Mouse (Mus musculus): ENCODE measurements around the gene 5830473C10Rik.
"Not testable (repeated sequence)": the region's sequence is repeated elsewhere in the genome, so short reads cannot be mapped to it uniquely, and the experiment has no call there.

The 5830473C10Rik gene

GRCm38 (mm10) chr5:90596155-90596554 is 35.2 kb downstream of the 5830473C10Rik start:
- DNase-seq: no peak

DNA sequence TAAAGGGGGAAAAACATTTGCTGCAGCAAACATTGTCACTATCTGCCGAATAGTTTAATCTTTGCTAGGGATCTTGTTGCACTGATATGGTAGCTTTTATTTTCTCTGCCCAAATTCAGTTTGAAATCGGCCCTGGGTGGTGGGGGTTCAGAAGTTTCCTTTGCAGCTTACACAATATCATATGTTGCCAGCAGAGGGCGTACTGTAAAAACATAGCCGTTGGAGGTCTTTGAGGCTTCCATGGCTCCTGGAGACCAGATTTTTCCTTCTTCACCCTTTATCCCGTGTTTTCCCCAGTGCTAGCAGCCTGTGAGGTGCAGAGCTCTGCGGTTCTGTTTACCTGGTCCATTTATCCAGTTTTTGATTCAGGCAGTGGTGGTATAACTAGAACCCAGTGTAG is 40.6 kb downstream of the 5830473C10Rik start:
- DNase-seq: no peak

- no peak for DNase-seq
Measured at GRCm38 (mm10) chr5:90603407-90603923, 42.6 kb downstream of the 5830473C10Rik start.

GRCm38 (mm10) chr5:90608906-90609305 is 48.0 kb downstream of the 5830473C10Rik start:
- DNase-seq: no peak

GRCm38 (mm10) chr5:90611388-90611787 is 50.5 kb downstream of the 5830473C10Rik start:
- no peak for DNase-seq

- no peak for DNase-seq
Measured at GRCm38 (mm10) chr5:90611996-90612611, 51.2 kb downstream of the 5830473C10Rik start.

DNA sequence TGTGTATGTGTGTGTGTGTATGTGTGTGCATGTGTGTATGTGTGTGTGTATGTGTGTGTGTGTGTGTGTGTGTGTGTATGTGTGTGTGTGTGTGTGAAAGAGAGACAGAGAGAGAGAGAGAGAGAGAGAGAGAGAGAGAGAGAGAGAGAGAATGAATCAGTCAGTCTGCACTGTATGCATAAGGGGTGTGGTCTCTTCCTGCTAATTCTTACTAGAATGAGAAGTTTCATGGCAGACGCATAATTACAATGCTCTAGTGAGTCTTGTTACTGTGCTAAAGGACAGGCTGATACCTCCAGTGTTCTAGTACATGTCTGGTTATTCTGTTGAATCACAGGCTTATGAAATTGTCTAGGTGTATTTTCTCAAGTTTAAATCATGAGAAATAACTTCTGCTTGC is 51.8 kb downstream of the 5830473C10Rik start:
- DNase-seq: not testable (repeated sequence)

DNA sequence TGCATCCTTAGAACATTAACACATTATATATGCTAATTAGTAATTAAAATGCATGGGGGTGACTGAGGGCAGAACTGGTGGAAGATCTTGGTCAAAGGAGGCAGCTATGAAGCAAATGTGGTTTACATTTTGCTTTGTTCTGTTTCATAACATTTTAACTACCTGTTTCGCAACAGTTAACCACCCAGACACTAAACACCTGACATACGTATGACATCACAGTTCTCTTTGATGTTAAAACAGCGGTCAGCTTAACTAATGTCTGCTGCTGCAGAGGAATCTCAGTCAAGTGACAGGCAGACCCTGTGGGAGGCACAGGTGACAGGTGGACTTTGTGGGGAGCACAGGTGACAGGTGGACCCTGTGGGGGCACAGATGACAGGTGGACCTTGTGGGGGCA is 57.0 kb downstream of the 5830473C10Rik start:
- no peak for DNase-seq

DNA sequence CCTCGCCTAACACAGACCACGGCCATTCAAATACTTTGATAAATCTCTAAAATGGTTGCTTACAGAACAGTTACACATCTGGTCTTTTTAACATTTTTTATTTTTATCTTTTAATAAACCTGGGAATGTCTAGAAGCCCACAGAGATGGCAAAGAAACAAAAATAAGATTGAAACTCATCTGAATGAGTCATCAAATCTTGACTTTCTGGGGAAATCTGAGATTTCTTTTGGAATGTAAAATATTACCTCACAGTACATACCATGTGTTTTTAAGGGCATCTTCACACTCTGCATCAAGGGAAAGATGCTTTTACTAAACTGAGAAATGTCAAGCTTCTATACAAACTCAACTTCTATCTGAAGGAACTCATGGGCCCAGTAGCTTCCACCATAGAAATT is 60.4 kb downstream of the 5830473C10Rik start:
- no peak for DNase-seq

DNA sequence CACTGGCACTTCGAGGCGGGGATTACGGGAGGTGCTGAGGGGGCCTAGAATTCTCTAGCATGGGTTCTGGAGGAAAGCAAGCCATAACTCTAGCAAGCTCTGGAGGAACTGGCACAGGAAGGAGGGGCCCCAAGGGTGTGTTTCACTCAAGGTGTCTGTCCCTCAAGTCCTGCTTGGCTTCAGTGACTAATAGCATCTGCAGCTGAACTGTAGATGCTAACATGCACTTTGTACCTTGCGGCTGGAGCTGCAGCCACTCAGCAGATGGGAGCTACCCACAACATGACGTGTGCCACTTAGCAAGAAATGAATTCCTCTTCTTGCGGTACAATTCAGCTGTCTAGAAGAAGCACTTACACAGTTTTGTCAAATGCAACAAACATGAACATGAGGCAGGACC is 60.8 kb downstream of the 5830473C10Rik start:
- no peak for DNase-seq

GRCm38 (mm10) chr5:90623209-90623608 is 62.3 kb downstream of the 5830473C10Rik start:
- peak; percentile 54 for DNase-seq

DNA sequence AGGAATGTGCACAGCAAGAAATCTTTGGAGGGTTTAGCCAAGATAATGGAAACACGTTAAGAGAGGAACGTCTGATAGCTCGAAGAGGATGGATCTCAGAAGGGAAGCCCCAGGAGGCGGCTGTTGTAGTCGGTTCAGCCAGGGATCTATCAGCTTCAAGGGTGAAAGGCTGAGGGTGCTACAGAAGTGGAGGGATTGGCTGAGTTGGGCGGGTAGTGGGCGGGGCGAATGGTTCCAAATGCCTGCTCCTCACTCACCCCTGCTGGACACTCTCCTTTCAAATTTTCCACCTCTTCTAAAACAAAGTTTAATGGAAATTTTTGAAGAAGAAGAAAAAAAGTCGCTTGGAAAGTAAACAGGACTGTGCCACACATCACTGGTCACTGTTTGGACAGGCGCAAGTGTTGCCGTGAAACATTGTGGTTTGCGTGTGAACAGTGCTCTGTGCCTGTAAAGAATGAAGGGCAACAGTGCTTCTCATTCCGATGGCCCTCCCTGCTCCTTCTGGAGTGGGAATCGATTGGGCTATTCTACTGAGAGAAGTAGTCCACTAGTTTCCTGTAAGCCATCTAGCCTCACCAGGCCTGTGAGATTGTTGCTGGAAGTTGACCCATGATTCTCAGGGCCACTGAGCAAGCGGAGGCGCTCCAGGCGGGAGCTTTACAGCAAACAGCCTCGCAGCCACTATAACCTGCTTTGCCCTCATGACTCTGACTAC is 64.0 kb downstream of the 5830473C10Rik start:
- peak; percentile 66 for DNase-seq

DNA sequence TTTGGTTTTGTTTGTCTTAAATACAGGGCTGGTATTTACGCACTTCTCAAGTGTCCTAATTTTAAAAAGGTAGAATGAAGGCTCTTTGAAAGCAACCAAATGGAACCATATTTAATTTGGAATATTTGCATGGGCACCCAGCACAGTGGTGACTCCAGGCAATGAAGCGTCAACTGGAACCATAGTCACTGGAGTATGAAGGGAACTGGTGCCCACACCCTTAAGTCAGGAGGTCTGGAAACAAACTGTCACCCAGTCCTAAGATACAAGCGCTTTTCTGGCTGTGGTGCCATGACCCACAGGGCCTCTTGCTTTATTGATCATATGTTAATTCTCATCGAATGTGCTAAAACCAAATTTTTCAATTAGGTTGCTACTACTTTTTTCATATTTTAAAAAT is 66.5 kb downstream of the 5830473C10Rik start:
- DNase-seq: no peak

DNA sequence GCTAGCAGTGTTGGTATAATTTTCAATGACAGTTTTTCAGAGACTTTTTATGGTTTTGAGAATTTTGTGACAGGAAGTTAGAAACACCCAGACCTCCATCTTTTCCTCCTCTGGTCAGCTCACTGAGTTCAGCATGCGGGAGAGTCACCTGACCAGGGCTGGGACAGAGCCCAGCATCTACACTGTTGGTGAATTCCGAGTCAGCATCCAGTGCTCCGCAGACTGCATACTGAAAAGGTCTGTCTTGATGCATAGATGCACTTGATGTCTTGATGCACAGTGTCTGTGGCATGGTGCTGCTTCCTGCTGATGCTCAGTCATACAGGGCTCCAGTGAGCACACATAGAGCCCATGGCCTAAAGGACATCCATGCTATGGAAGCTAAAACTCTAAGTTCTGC is 67.1 kb downstream of the 5830473C10Rik start:
- DNase-seq: no peak

- no peak for DNase-seq
Measured at GRCm38 (mm10) chr5:90628530-90628929, 67.6 kb downstream of the 5830473C10Rik start.

DNA sequence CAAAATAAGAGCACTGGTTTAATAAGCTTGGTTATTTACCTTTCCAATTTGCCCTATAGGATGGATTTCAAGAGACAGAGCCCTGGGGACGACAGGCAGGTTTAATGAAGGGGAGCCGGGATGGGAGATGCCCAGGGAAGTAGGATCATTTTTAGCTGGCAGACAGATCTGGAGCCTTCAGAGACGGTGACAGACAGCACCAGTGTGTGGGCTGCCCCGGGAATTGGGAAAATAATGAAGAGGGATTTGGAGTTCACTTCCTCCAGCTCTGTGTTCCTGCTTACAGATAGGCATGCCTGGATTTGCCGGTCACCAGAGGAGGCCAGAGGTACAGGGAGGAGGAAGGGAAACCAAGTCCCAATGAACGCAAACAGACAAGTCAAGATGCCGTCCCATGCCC is 74.0 kb downstream of the 5830473C10Rik start:
- DNase-seq: no peak

- DNase-seq: peak; percentile 96
Measured at GRCm38 (mm10) chr5:90640286-90641217, 79.6 kb downstream of the 5830473C10Rik start, which contains the start of gene Rassf6. TSS of gene Rassf6 (minus strand) at chr5:90640657.

DNA sequence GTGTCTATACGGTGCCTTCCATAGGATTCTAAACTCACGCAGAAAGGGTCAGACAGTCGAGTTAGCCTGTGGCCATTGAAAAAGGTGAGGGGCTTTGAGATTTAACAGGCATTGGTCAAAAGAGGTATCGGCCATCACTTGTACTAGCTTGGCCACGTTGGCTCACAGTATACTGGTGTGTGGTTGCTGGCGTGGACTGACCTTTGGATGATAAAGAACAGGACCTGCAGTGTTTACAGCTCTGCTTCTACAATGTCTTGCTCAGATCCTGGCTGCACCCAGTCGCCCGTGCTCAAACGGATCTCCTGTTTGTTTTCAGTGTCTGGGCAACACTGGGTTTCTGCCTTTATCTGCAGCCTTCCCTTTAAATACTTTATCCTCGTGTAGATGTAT is 80.3 kb downstream of the 5830473C10Rik start:
- DNase-seq: no peak

DNA sequence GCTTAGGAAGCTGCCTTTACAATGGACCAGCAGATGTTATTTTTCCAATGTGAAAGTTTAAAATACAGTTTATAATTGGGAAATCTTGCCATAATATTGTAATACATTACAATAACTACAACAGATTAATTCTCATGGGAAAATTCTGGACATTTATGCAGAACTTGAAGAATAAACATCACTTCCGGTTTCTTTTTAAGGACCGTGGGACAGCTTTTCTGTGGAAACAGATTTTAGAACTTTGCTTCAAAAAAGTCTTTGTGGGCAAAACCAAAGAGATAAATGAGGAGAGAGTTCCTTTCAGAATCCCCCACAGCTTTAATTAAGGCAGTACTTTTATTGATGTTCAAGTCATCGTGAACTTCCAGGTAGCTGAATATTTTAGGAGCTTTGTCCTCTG is 84.7 kb downstream of the 5830473C10Rik start:
- no peak for DNase-seq

DNA sequence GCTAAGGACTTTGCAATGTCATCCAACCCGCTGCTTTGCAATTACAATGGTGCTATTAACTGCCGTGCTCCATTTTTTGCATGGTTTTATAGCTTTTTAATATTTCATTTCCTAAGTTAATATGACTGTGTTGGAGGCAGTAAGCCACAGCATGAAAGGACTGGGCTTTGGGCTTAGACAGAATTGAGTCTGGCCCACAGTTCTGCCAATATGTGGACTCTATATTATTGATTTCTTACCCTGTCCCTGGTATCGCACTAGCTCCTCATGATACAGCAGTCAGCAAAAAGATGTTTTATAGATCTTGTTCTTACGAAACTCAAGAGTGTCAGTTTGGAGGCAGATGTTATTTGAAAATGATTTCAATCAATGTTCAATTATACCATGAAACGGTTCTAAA is 85.5 kb downstream of the 5830473C10Rik start:
- DNase-seq: no peak

Data from kidney, adult 11 months (tissue).